Mouse (Mus musculus) layer of hippocampus, postnatal 10 days (tissue): ENCODE data around the gene Epha10. TPM values are rescaled to one million over a fixed set of nuclear protein-coding genes. Genes with fewer than 3 reads are reported as not detected.
"Not testable (repeated sequence)": the region's sequence is repeated elsewhere in the genome, so short reads cannot be mapped to it uniquely, and the experiment has no call there.

Source experiments
- DNase-seq, 2 experiments: peaks; one replicate each; pipeline ENCODE4 v3.0.0; 2021; ENCODE audit warnings: low spot score in 2 of 2
- total RNA-seq, 2 experiments: library from RNA; stranded (reverse); gene quantifications; 2 replicates each; pipeline ENCODE4 v1.2.3; 2021

The Epha10 gene
- total RNA-seq, 2 experiments from 2014 or later = 12.8 to 16.9 TPM

- no peak for DNase-seq
Measured at GRCm38 (mm10) chr4:124893769-124894168, 13.1 kb downstream of the Epha10 start.

- DNase-seq = peak in 1 of 2 experiments; percentile 49
Measured at GRCm38 (mm10) chr4:124894508-124895428, 14.1 kb downstream of the Epha10 start.

GRCm38 (mm10) chr4:124898428-124898827, 17.7 kb downstream of the Epha10 start:
- no peak for DNase-seq

GRCm38 (mm10) chr4:124899906-124900305, 19.2 kb downstream of the Epha10 start:
- no peak for DNase-seq

GRCm38 (mm10) chr4:124905417-124905816, 24.7 kb downstream of the Epha10 start:
- DNase-seq = no peak

GRCm38 (mm10) chr4:124905971-124906822, 25.5 kb downstream of the Epha10 start:
- DNase-seq = peak; percentile 33 to 46

GRCm38 (mm10) chr4:124928102-124928501, 47.4 kb downstream of the Epha10 start:
- DNase-seq = no peak

- DNase-seq = peak; percentile 91 to 93
Measured at GRCm38 (mm10) chr4:124936613-124937471, 56.1 kb downstream of the Epha10 start, which contains the start of gene 9930104L06Rik. Gene 9930104L06Rik, plus strand, starts transcription at chr4:124937048.

- not testable (repeated sequence) for DNase-seq
Measured at GRCm38 (mm10) chr4:124939211-124939610, 58.5 kb downstream of the Epha10 start, which contains the start of gene Cdca8. Gene Cdca8, minus strand, starts transcription at chr4:124939311.

- DNase-seq = peak; percentile 91
Measured at GRCm38 (mm10) chr4:124943022-124943421, 62.3 kb downstream of the Epha10 start.

GRCm38 (mm10) chr4:124943781-124944180, 63.1 kb downstream of the Epha10 start:
- DNase-seq = no peak

- DNase-seq = no peak
Measured at GRCm38 (mm10) chr4:124944961-124945360, 64.3 kb downstream of the Epha10 start.

- DNase-seq = no peak
Measured at GRCm38 (mm10) chr4:124949488-124949887, 68.8 kb downstream of the Epha10 start.

GRCm38 (mm10) chr4:124950181-124951035, 69.7 kb downstream of the Epha10 start:
- DNase-seq = no peak

GRCm38 (mm10) chr4:124951036-124951433, 70.3 kb downstream of the Epha10 start:
- DNase-seq = no peak

GRCm38 (mm10) chr4:124953546-124953945, 72.8 kb downstream of the Epha10 start:
- no peak for DNase-seq

- DNase-seq = no peak
Measured at GRCm38 (mm10) chr4:124957284-124957683, 76.6 kb downstream of the Epha10 start.

- DNase-seq = no peak
Measured at GRCm38 (mm10) chr4:124959062-124959461, 78.4 kb downstream of the Epha10 start.

GRCm38 (mm10) chr4:124960940-124961339, 80.2 kb downstream of the Epha10 start:
- DNase-seq = no peak

- DNase-seq = no peak
Measured at GRCm38 (mm10) chr4:124962576-124962975, 81.9 kb downstream of the Epha10 start.
